In genomic region chr4:117913421-117913820, GRCm38 (mm10) we compare ENCODE assay signal across 9 mouse cellular contexts. TPM values are rescaled to one million over a fixed set of nuclear protein-coding genes. Genes with fewer than 3 reads are reported as not detected.
DNase-seq lines count a peak whose midpoint lies in the region; ATAC-seq lines count a peak whose summit lies in the region.
"Had no signal": no experiment of that assay in that cellular context is flagged by ENCODE, and none has a peak within 500 bp of the region (broad histone marks: within the 10 kb centered on the region; RNA-seq: fewer than 3 reads in every experiment).

No protein-coding gene starts in this region.

- peaks cover 41% of the 10 kb centered on the region for H3K36me3 ChIP-seq in forebrain, embryonic 10.5 days (replicated peaks)
- H3K36me3 ChIP-seq in intestine, embryonic 16.5 days (ENCODE audit: control insufficient read depth, insufficient read depth, low read length) = 0 out of 2 replicates have a peak, but pooled peaks cover 5% of the 10 kb centered on the region

- peak; percentile 68 for DNase-seq in left cerebral cortex, postnatal 4 days
- DNase-seq in left cerebral cortex, adult 11 months (ENCODE audit: low spot score) = no peak
- DNase-seq in forebrain, embryonic 10.5 days (ENCODE audit: extremely low spot score, low spot score) = no peak
- peak; percentile 75 to 78 for DNase-seq in lung, adult 18-20 months
- no peak for DNase-seq in thymus, postnatal 25 days
- DNase-seq in spleen, postnatal 36 days (ENCODE audit: low spot score in 2 of 2) = no peak
- no peak for DNase-seq in natural killer cell, adult 2 months (ENCODE audit: low spot score in 2 of 2)

- peak overlapping the region; percentile 84 for H3K9ac ChIP-seq in intestine, embryonic 16.5 days (ENCODE audit: low read depth, low read length)

- H3K9me3 ChIP-seq in forebrain, embryonic 10.5 days = no peaks in the 10 kb centered on the region
- no peaks in the 10 kb centered on the region for H3K9me3 ChIP-seq in intestine, embryonic 16.5 days (ENCODE audit: control insufficient read depth, low read length)
- H3K9me3 ChIP-seq: G1E had no signal

- no peaks in the 10 kb centered on the region for H3K27me3 ChIP-seq in forebrain, embryonic 10.5 days (ENCODE audit: poor library complexity, severe bottlenecking)
- no peaks in the 10 kb centered on the region for H3K27me3 ChIP-seq in intestine, embryonic 16.5 days (replicated peaks; ENCODE audit: control insufficient read depth, insufficient read depth, low read length)

- no peak overlapping the region for H3K27ac ChIP-seq in forebrain, embryonic 10.5 days
- H3K27ac ChIP-seq in intestine, embryonic 16.5 days (ENCODE audit: low read length) = no peak overlapping the region

- intact Hi-C loops in left cerebral cortex, postnatal 4 days (cut with DNase I) = no loop called here

- no peak for ATAC-seq in intestine, embryonic 16.5 days

- H3K4me1 ChIP-seq in forebrain, embryonic 10.5 days = peaks cover 61% of the 10 kb centered on the region
- H3K4me1 ChIP-seq in intestine, embryonic 16.5 days (ENCODE audit: control insufficient read depth, insufficient read depth, low read length) = peaks cover 27% of the 10 kb centered on the region

- H3K4me2 ChIP-seq in intestine, embryonic 16.5 days (ENCODE audit: low read depth, low read length) = peak overlapping the region; percentile 99

- peak overlapping the region; percentile 63 for H3K4me3 ChIP-seq in forebrain, embryonic 10.5 days
- peak overlapping the region; percentile 73 for H3K4me3 ChIP-seq in intestine, embryonic 16.5 days (ENCODE audit: low read length)

- 38% methylated on average over 3 of the region's 3 CpGs for WGBS in forebrain, embryonic 10.5 days
- WGBS in intestine, embryonic 16.5 days = 54% methylated on average over 3 of the region's 3 CpGs

RNA-seq across cellular contexts. Expression of gene Ipo13, which starts 1.4 kb away (rescaled TPM):
- total RNA-seq in left cerebral cortex, postnatal 4 days (2021) = 100 to 1,000 TPM; 112 to 114 TPM
- 63.2 and 67.3 TPM in 2 replicates for polyA plus RNA-seq in forebrain, embryonic 10.5 days (2016; fragmentation: Nextera tagmentation; extraction: Ambion mirVana)
- 31.1 and 37.4 TPM in 2 replicates for polyA plus RNA-seq in intestine, embryonic 16.5 days (2015; fragmentation: Nextera tagmentation; extraction: Ambion mirVana)

RNA-seq across cellular contexts. Expression of gene Artn, which starts 16.1 kb away (rescaled TPM):
- 1 to 10 TPM; 2.5 to 3.3 TPM for total RNA-seq in left cerebral cortex, postnatal 4 days (2021)
- 0.44 and 0.58 TPM in 2 replicates for polyA plus RNA-seq in forebrain, embryonic 10.5 days (2016; fragmentation: Nextera tagmentation; extraction: Ambion mirVana)
- 3.7 and 5.2 TPM in 2 replicates for polyA plus RNA-seq in intestine, embryonic 16.5 days (2015; fragmentation: Nextera tagmentation; extraction: Ambion mirVana)
- polyA plus RNA-seq: G1E had no signal

RNA-seq across cellular contexts. Expression of gene Dph2, which starts 21.6 kb away (rescaled TPM):
- total RNA-seq in left cerebral cortex, postnatal 4 days (2021) = 10 to 100 TPM; 12.9 to 15.1 TPM
- polyA plus RNA-seq in forebrain, embryonic 10.5 days (2016; fragmentation: Nextera tagmentation; extraction: Ambion mirVana) = 29.1 and 29.3 TPM in 2 replicates
- polyA plus RNA-seq in intestine, embryonic 16.5 days (2015; fragmentation: Nextera tagmentation; extraction: Ambion mirVana) = 17.1 and 19.4 TPM in 2 replicates

RNA-seq across cellular contexts. Expression of gene Atp6v0b, which starts 26.3 kb away (rescaled TPM):
- total RNA-seq in left cerebral cortex, postnatal 4 days (2021) = 100 to 1,000 TPM; 306 to 331 TPM
- 160 and 166 TPM in 2 replicates for polyA plus RNA-seq in forebrain, embryonic 10.5 days (2016; fragmentation: Nextera tagmentation; extraction: Ambion mirVana)
- 345 and 371 TPM in 2 replicates for polyA plus RNA-seq in intestine, embryonic 16.5 days (2015; fragmentation: Nextera tagmentation; extraction: Ambion mirVana)

RNA-seq across cellular contexts. Expression of gene B4galt2, which starts 30.1 kb away (rescaled TPM):
- total RNA-seq in left cerebral cortex, postnatal 4 days (2021) = 100 to 1,000 TPM; 168 to 172 TPM
- 20.9 and 21.8 TPM in 2 replicates for polyA plus RNA-seq in forebrain, embryonic 10.5 days (2016; fragmentation: Nextera tagmentation; extraction: Ambion mirVana)
- polyA plus RNA-seq in intestine, embryonic 16.5 days (2015; fragmentation: Nextera tagmentation; extraction: Ambion mirVana) = 10.5 and 11.1 TPM in 2 replicates

Comparison
In these comparisons a context has a peak if more than half of its experiments do, and no peak if none do; other contexts are left out.
1. DNase-seq: peak in left cerebral cortex, postnatal 4 days (single experiment) and lung, adult 18-20 months (2 of 2); none in left cerebral cortex, adult 11 months (single experiment), forebrain, embryonic 10.5 days (single experiment), thymus, postnatal 25 days (single experiment), spleen, postnatal 36 days (0 of 2) and natural killer cell, adult 2 months (0 of 2).